Mouse (Mus musculus) ES-Bruce4 (cell line): ENCODE data around the gene Rab11fip5. TPM values are rescaled to one million over a fixed set of nuclear protein-coding genes. Genes with fewer than 3 reads are reported as not detected.
A peak's percentile ranks its signal among the peaks of the same experiment; 100 is the strongest.

Experiments used
- H3K27ac ChIP-seq: 2 replicates; pipeline ENCODE4 v1.5.1; 2012; ENCODE audit warnings: low read length, inconsistent platforms; ENCODE audit not compliant: insufficient read depth
- H3K27me3 ChIP-seq: 2 replicates; pipeline ENCODE4 v1.6.1; 2012; ENCODE audit warnings: mild to moderate bottlenecking, low read length, inconsistent platforms; ENCODE audit not compliant: control insufficient read depth, poor library complexity, insufficient read depth, severe bottlenecking
- H3K36me3 ChIP-seq: 2 replicates; pipeline ENCODE4 v1.6.1; 2012; ENCODE audit warnings: inconsistent platforms, mild to moderate bottlenecking, low read length, moderate library complexity; ENCODE audit not compliant: control insufficient read depth, poor library complexity, insufficient read depth, severe bottlenecking
- H3K4me1 ChIP-seq: one replicate; pipeline ENCODE4 v1.8.1; 2011; ENCODE audit warnings: low read length; ENCODE audit not compliant: control insufficient read depth, insufficient read depth
- H3K4me3 ChIP-seq: 2 replicates; pipeline ENCODE4 v1.5.1; 2011; ENCODE audit warnings: low read depth, mild to moderate bottlenecking, low read length
- H3K9ac ChIP-seq: 2 replicates; pipeline ENCODE4 v1.6.1; 2012; ENCODE audit warnings: low read depth, mild to moderate bottlenecking, inconsistent platforms; ENCODE audit not compliant: poor library complexity, severe bottlenecking
- H3K9me3 ChIP-seq: replicated peaks from 2 replicates; pipeline ENCODE4 v1.6.1; 2012; ENCODE audit warnings: mild to moderate bottlenecking, low read length, inconsistent platforms; ENCODE audit not compliant: control insufficient read depth, poor library complexity, insufficient read depth, severe bottlenecking
- CTCF ChIP-seq: IDR thresholded peaks from one replicate; pipeline ENCODE4 v1.8.1; 2011; ENCODE audit warnings: low read depth, low read length
- EP300 ChIP-seq: IDR thresholded peaks from 2 replicates; pipeline ENCODE4 v1.6.1; 2011; ENCODE audit warnings: low read depth, low read length; ENCODE audit not compliant: insufficient read depth
- POLR2A ChIP-seq: IDR thresholded peaks from one replicate; pipeline ENCODE4 v1.8.1; 2011; ENCODE audit warnings: low read length; ENCODE audit not compliant: insufficient read depth
- polyA plus RNA-seq: library from polyadenylated mRNA; stranded (reverse); fragments of >200 nt; gene quantifications from 2 replicates; pipeline ENCODE4 v1.2.4, GENCODE M21; 2011; ENCODE audit warnings: low read depth; ENCODE audit not compliant: missing spikeins, insufficient read depth, insufficient read length

Gene Rab11fip5
- polyA plus RNA-seq, 1 experiment = 15.8 TPM

DNA sequence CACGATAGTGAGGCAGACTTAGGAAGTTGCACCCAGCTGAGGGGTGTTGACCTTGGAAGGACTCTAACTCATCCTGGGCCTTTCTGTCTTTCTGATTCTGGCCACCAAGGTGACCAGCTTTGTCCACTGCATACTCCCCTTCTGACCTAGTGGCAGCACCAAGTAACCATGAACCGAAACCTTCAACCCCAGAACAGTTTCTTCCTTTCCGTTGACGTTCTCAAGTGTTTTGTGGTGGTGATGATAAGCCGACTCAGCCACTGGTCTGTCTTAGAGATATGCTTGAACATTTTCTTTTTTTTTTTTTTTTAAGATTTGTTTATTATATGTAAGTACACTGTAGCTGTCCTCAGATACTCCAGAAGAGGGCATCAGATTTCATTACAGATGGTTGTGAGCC is 14.2 kb upstream of the Rab11fip5 start:
- TF ChIP-seq CTCF (no peak), POLR2A (no peak), EP300 (no peak)
- Histone ChIP-seq H3K27me3 (no peaks in the 10 kb centered on the region), H3K36me3 (no peaks in the 10 kb centered on the region), H3K9ac (no peak overlapping the region), H3K9me3 (no peaks in the 10 kb centered on the region), H3K27ac (no peak overlapping the region), H3K4me3 (no peak overlapping the region), H3K4me1 (no peaks in the 10 kb centered on the region)

GRCm38 (mm10) chr6:85382791-85383190 is 8.4 kb upstream of the Rab11fip5 start:
- H3K9me3 ChIP-seq = no peaks in the 10 kb centered on the region
- H3K9ac ChIP-seq = no peak overlapping the region
- H3K27ac ChIP-seq = no peak overlapping the region
- H3K36me3 ChIP-seq = no peaks in the 10 kb centered on the region
- H3K4me3 ChIP-seq = no peak overlapping the region
- H3K27me3 ChIP-seq = no peaks in the 10 kb centered on the region
- TF ChIP-seq POLR2A = no peak
- H3K4me1 ChIP-seq = no peaks in the 10 kb centered on the region

GRCm38 (mm10) chr6:85381648-85382020 is 7.2 kb upstream of the Rab11fip5 start:
- H3K9me3 ChIP-seq = no peaks in the 10 kb centered on the region
- H3K27ac ChIP-seq = no peak overlapping the region
- TF ChIP-seq EP300 = no peak
- TF ChIP-seq POLR2A = no peak
- no peak for TF ChIP-seq CTCF

DNA sequence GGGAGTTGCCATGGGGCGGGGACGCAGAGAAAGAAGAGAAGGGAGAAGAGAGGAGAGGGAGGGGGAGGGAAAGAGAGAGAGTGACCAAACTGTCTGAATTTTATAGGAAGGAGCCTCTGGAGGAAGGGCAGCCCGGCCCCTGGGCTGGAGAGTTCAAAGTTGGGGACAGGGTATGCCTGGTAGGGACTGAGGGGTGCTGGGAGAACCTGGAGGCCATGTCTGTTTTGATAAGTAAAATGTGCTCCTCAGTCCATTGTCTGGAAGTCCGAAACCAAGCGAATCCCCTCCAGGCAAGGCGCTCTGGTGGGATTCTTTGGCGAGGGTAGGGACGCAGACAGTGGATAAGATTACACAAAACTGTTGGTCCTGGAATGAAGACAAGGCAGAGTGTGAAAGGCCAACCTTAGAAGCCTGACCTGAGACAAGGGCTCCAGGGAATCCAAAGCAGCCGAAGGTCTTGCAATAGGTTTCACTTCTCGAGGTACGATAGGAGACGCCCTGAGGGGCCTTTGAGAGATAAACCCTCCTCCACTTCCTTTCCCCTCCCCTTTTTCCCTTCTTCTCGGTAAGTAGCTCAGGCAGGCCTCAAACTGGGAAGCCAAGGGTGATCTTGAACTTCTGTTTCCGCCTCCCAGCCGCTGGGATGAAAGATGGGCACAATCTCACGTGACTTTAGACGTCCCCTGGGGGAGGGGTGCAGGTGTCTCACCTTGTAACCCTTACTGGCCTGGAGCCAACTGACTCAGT is 6.6 kb upstream of the Rab11fip5 start:
- Histone ChIP-seq H3K9me3 (no peaks in the 10 kb centered on the region), H3K27ac (peak overlapping the region; percentile 61), H3K27me3 (no peaks in the 10 kb centered on the region), H3K4me1 (no peaks in the 10 kb centered on the region), H3K4me3 (peak overlapping the region; percentile 80), H3K36me3 (no peaks in the 10 kb centered on the region), H3K9ac (peak overlapping the region; percentile 65)
- TF ChIP-seq POLR2A = no peak
- TF ChIP-seq EP300 = 0 out of 2 replicates have a peak, but pooled peaks have one; percentile 31

More at GRCm38 (mm10) chr6:85381648-85382020, 7.2 kb upstream of the Rab11fip5 start:
- no peaks in the 10 kb centered on the region for H3K4me1 ChIP-seq
- peak overlapping the region; percentile 80 for H3K4me3 ChIP-seq
- H3K9ac ChIP-seq = peak overlapping the region; percentile 65; the same call in 1 of the 2 replicates
- H3K27me3 ChIP-seq = no peaks in the 10 kb centered on the region
- no peaks in the 10 kb centered on the region for H3K36me3 ChIP-seq

DNA sequence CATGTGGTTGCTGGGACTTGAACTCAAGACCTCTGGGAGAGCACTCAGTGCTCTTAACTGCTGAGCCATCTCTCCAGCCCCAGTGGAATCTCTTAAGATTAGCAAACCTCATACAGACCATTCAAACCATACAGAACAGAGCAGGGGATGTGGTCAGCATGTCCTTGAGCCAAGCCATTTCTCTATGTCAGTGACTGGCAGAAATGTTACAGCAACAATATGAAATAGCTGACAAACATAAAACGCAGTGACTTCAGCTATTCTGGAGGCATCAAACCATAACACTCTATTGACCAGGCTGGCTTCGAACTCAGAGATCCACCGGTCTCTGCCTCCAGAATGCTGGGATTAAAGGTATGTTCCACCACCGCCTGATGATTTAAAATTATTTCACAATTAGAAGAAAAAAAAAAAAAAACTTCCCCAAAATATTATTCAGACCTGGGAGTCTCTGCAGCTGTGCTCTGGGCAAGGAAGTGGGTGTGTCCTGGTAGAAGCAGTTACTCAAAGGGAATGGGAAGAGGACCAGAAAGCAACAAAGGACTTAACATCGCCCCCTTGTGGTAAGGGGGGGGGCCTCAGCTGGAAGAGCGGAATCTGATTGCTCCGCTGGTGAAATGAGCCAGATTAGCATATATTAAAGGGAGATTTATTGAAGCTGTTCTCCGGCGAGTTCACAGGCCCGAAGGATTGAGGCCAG is 5.9 kb upstream of the Rab11fip5 start:
- Histone ChIP-seq H3K4me1 (no peaks in the 10 kb centered on the region), H3K27me3 (no peaks in the 10 kb centered on the region), H3K9me3 (no peaks in the 10 kb centered on the region), H3K9ac (peak overlapping the region; percentile 65), H3K36me3 (no peaks in the 10 kb centered on the region), H3K27ac (no peak overlapping the region), H3K4me3 (peak overlapping the region; percentile 80)
- TF ChIP-seq CTCF = peak; percentile 69
- no peak for TF ChIP-seq EP300
- TF ChIP-seq POLR2A = no peak

DNA sequence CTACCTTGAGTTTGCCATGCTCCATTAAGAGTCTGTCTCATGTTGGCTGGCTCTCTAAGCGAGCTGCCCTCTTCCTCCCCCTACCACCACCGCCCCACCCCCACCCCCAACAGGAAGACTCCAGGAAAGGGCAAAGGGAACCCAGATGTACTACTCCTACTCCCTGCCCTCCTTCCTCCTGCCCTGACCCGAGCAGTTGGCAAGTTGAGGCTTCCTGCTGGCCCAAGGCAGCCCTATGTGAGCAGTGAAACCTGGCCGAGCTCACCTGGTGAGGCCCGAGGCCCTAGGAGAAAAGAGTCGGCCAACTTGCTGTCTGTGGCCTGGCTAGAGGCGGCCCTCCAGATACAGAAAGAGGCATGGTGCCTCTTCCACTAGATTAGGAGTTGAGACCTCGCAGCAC is 4.2 kb upstream of the Rab11fip5 start:
- H3K9ac ChIP-seq = peak overlapping the region; percentile 10; the same call in 1 of the 2 replicates
- H3K36me3 ChIP-seq = no peaks in the 10 kb centered on the region
- peak overlapping the region; percentile 26; the same call in 1 of the 2 replicates for H3K4me3 ChIP-seq
- no peaks in the 10 kb centered on the region for H3K9me3 ChIP-seq
- TF ChIP-seq EP300 (no peak), POLR2A (no peak), CTCF (no peak)
- no peaks in the 10 kb centered on the region for H3K27me3 ChIP-seq
- no peak overlapping the region for H3K27ac ChIP-seq
- no peaks in the 10 kb centered on the region for H3K4me1 ChIP-seq
